Mouse (Mus musculus) kidney, postnatal 10 days (tissue): ENCODE results near the gene Kdelc1.

ENCODE experiments used
- DNase-seq: peaks from one replicate; pipeline ENCODE4 v3.0.0; 2021; ENCODE audit warnings: mixed read lengths

The Kdelc1 gene

DNA sequence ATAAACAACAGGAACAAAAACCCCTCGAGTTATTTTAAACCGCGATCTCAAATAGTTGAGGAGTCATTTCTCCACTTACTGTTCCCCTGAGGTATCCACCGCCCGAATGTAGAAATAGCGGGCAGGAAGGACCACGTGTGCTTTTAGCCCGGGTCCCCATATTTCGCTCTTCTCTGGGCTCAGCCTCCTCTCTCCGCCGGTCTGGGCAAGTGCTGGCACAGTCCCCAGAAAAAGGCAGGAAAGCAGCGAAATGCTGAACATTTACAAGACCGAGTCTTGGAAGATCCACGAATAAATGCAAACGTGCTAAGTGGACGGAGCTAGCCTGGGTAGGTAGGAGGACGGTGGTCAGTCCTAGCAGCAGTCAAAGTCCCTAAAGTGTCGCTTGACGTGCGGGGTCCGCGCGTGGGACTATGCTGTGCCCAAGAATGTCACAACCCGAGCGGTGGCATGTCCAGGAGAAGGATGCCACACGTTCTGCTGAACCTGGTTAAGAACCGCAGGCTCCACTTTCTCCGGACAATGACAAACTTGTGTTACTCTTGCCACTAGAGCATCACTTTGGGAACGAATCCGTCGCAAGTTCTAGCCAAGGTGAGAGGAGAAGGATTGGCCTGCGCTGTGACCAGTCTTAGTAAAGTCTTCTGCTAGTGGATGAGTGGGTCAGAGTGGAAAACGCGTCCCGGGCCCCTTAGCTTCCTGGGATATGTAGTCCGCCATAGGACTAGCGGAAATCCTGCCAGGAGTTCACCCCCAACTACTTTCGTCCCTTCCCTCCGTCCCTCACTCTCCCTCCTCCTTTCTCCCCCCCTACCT lies at the start of gene Kdelc1, which contains the start of gene Bivm:
Gene Kdelc1, minus strand, starts transcription at position 570 of the 816 bp plus-strand sequence.
Gene Bivm, plus strand, starts transcription at position 719 of the 816 bp plus-strand sequence.
- peak; percentile 93 for DNase-seq

DNA sequence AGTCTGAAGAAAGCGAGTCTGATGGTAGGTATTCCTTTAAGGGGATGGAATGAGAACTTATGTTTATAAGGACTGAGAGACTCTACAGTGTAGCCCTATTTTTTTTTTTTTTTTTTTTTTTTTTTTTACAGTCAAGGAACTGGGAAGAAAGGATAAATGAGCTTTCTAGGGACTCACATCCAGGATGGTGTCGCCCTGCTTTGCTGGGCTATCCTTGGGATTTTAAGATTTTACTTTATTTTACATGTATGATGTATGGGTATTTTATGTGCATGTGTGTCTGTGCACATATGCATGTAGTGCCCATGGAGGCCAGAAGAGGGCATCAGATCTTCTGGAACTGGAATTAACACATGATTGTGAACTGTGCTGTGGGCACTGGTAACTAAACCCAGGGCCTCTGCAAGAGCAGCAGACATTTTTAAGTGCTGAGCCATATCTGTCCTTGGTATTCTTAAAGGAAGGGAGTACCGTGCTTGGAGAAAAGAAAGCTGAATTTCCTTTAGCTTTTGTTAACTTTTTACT lies 49.3 kb upstream of the Kdelc1 start:
- no peak for DNase-seq

DNA sequence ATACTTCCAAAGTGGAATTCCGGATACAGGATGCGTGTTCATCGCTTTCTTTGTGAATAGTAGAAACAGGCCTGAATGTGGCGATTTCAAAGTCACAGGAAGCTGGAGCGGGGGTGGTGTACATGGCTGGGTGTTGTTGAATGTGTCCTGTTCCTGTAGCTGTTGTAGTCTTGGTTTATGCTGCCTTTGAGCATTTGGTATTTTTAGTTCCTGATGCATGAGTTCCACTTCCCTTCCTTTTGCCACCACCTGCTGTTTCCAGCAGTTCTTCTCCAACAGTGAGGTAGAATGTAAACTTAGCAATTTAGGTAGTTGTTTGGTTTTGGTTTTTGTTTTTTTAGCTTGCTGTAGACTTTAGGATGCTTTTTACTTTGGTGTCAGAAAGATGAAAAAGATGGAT lies 43.8 kb upstream of the Kdelc1 start:
- no peak for DNase-seq

DNA sequence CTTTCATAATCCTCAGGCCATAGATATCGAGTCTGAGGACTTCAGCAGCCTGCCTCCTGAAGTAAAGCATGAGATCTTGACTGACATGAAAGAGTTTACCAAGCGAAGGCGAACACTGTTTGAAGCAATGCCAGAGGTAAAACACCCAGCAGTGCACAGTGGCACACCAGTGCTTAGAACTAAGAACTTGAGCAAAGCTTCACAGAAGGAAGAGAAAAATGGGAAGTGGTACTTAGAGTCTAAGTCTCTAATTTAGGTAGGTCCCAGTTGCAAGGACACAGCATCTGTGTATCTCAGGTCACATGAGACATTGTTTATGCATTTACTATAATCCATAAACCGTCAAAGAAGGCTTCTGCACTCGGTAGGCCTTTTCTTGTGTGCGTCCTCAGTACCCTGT lies 43.2 kb upstream of the Kdelc1 start:
- no peak for DNase-seq

DNA sequence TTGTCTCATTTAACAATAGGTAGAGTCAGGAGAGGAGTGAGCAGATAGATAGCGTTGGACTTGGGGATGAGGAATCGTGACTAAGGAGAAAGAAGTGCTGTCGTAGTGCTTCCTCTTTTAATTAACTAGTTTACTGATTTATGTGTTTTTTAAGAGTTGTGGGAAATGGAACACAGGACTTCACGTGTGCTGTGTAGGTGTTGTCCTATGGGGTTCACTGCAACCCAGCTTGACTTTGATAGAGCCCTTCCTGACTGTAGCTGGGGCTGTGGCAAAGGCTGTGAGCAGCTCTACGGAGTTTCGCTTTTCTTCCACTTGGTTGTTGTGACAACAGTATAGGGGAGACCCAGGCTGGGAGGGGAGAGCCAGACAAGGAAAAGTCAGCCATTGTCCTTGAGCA lies 39.7 kb upstream of the Kdelc1 start:
- no peak for DNase-seq

DNA sequence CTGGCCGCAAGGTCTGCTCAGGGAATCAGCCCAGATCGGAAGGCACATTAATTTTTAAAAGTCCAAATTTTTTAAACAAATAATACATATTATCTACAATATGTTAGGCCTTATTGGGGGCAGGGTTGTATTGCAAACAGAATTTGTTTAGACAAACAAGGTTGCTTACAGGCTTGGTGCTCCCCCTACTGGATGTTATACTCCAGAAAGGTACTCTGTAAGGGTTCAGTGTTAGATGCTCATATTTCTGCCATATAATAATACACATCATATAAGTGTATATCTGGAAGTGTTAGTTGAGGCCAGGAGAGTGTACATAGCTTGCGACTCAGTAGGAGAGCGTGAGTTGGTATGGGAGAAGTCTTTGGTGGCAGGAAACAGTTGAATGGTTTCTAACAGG lies 36.7 kb upstream of the Kdelc1 start:
- DNase-seq = peak; percentile 15

DNA sequence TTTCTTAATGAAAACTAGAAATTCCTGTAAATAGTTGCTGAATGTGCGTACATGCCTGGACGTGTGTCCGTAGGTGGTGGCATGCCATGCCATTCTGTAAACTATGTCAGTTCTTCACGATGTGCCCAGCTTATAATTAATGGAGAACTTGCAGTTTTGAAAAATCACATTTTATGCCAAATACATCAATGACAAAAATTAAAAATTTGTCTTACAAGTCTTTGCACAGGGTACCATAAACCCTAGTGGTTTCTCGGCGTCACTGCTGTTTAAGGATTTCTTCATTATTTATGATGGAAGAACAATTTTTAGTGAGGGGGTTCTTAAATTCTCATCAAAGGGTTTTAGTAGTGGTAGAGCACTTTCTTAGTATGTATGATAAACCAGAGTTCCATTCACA lies 30.1 kb upstream of the Kdelc1 start:
- no peak for DNase-seq

DNA sequence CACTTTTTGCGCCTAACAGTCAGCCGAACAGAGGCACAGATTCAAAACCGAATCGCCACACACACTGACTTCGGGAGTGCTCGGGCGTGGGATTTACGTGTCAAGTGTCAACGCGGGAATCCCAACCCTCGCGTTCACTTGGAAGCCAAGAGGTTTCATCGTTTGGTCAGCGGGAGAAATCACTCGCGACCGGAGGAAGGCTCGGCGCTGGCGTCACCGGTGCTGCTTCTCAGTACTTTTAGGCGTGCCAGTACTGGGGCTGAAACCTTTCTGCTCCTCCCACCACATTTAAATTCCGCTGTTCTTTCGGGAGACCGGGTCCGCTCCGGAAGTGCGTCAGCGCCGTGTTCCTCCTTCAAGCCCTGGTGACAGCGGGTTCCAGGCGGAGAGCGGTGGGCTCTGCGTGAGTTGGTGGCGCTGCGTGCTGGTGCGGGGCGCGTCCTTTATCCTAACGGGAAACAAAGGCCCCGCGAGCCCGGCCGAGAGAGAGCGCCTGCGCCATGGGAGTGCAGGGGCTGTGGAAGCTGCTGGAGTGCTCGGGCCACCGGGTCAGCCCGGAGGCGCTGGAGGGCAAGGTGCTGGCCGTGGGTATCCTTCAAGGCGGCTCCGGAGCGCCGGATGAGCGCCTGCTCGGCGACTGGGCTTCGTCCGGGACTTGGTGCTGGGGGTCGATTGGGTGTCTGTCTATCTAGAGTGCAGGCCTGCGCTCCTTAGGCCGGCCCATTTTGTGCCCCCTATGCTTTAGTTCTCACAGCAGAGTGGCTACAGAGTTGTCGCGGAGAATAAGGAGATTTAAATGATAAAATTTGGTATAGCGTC lies 29.2 kb upstream of the Kdelc1 start, which contains the start of gene Ercc5:
Gene Ercc5, plus strand, starts transcription at position 182 of the 819 bp plus-strand sequence.
- DNase-seq = peak; percentile 89

DNA sequence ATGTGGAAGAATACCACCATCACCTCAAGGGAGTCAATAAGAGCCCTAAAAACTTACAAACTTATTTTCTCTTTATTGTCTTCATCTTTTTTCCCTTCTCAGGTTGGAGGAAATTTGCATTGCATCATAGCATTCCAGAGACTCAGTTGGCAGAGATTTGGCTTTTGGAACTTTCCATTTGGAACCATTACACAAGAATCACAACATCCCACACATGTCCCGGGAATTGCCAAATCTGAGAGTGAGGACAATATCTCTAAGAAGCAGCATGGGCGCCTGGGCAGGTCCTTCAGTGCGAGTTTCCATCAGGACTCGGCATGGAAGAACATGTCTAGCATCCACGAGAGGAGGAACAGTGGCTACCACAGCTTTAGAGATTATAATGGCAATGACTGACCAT lies 24.1 kb upstream of the Kdelc1 start:
- no peak for DNase-seq

DNA sequence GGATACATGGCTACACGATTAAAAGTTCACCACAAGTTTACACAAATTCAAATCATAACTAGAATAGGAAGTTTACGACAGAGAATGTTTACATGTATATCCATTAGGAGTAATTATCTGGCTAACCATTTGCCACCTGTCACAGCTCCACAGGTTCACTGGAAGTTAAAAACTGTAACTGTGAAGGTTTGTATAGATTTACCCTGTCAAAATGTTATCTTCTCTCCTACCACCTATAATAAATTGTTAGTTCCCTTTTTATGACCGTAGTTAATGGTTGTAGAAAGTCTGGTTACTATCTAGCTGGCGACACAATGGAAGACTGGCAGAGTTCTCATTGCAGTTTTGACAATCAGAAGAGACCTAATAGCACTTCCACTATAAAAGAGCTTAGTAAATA lies 21.6 kb upstream of the Kdelc1 start:
- DNase-seq = no peak

DNA sequence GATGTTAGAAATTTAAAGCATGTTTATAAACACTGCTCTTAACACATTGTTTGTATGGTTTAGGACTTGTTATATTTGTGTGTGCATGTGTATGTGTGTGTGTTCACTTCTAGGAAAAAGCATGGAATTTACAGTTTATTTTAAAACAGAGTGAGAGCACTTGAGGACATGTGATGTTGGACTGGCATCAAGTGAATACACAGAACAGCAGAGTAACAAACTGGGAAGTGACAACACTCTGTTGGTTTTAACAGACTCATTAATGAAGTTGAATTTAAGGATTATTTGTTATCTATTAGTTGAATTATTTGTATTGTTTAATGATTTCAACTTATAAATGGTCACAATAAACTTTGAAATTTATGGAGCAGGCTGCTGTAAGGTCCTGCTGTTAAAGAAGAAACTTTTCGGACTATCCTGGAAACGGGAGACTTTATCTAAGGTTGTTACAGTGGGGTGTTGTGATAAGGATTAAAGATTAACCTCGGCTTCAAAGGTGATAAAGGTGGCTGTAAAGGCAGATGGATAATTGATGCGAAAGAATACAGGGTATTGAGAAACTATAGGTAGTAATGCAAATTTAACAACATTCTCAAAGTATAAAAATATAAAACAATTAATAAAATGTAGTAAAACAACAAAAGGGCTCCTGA lies 11.4 kb upstream of the Kdelc1 start:
- DNase-seq = no peak

DNA sequence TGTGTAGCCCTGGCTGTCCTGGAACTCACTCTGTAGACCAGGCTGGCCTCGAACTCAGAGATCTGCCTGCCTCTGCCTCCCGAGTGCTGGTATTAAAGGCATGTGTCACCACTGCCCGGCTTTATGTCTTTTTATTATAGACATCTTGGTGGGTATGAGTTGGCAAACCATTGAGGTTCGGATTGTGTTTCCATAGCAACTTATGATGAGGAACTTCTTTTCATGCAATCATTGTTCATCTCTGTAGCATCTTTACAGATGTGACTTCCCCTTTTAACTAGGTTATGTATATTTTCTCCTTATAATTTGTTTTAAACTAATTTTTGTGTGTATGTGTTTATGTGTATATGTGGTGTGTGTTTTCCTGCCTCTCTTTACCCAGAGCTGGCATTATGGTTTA lies 7.0 kb upstream of the Kdelc1 start:
- no peak for DNase-seq

DNA sequence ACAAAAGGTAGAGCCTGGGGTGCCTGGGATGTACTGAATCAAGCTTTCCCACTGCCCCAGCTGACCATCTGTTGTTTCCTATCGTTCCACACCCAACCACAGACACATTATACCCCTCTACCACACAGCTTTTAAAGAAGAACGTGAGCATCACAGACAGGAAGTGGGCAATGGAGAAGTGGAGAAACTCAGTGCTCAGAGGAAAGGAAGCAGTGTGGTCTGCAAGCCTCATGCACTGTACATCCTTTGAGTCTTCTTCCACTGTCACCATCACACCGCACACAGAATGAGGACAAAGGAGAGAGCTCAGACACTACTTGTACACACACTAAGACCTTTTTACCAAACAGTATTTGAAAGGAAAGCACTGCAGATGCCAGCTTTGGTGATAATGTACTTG lies 3.6 kb upstream of the Kdelc1 start:
- no peak for DNase-seq

DNA sequence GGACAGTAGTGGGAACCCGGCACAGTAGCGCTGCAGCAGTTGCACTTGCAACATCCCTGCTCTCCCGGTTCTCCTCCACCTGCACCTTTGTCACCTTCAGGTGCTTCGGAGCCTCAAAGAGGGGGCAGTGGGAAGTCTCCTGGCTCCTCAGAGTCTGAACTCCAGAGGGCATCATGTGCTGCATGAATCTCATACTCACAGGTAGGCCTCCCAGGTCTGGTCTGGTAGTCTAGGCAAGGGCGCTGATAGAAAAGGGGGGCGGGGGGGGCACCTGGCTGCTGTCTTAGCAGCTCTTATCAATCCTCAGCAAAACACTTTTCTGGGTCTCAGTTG lies 1.4 kb upstream of the Kdelc1 start:
- DNase-seq = no peak

DNA sequence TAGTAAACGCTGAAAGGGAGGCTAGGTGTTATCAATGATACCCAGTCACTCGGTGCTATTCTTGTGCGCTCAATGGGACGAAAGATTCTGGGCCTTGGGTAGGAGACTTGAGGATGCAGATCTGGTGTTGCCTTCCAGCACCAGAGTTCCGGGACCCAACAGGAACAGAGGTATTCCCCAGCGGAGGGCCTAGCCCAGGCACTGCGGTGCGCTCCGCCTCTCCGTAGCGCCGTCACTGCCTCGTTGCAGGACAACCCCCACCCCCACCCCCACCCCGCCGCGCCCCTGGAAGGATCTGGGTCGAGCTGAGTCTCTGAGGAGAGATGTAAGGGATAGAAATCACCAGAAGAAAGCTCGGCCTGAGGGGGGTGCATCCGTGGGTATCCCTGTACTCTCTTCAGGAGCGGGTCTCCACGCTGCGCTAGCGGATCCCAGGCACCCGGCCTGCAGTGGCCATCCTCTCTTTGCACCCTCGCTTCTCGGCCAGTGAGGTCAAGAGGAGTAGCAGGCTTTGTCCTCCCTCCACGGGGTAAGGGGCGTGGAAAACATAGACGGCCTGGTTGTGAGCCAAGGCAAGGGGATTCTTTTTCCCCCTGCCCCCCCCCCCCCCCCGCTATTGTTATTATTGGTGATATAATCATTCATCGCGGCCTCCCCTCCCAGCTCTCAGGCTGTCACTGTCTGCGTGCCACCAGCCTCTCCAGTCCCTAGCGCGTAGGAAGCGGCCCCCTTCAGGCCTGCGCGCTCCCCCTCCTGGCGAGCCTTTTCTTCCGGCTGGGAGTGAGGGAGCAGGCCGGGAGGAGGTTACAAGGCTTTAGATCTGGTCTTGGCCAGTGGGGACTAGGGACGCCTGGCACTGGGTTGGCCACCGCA lies 829 bp upstream of the Kdelc1 start:
- peak; percentile 91 for DNase-seq

DNA sequence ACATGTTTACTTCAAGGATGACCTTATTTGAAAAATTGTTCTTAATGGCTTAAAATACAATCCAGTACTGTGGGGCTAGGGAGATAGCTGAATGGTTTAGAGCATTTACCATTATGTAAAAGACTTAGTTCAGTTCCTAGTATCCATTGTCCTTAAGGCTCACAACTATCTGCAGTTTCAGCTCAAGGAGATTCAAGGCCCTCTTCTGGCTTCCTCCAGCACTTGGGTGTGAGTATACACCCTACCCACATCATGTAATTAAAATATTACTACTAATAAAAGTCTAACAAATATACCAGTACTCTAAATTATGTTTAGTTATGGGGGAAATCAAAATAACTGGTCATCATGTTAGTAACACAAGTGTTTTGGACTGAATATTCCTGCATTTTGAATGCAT lies 1.0 kb downstream of the Kdelc1 start:
- no peak for DNase-seq

DNA sequence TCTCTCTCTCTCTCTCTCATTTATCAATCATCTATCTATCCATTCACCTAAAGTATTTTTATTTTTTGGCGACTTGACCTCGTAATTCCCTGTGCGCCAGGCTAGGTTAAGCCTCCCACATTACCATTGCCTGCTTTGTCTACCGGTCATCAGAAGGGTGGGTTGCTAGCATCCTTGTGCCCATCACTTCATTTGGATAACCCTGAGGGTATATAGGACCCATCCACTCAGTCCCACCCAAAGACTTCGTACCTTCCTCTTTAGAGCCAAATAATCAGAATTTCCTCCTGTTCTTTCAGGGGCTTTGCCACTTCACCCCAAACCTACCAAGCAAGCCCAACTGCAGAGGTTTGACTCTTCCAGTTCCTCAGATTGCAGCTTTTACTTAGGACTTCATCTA lies 15.7 kb downstream of the Kdelc1 start:
- DNase-seq = no peak

DNA sequence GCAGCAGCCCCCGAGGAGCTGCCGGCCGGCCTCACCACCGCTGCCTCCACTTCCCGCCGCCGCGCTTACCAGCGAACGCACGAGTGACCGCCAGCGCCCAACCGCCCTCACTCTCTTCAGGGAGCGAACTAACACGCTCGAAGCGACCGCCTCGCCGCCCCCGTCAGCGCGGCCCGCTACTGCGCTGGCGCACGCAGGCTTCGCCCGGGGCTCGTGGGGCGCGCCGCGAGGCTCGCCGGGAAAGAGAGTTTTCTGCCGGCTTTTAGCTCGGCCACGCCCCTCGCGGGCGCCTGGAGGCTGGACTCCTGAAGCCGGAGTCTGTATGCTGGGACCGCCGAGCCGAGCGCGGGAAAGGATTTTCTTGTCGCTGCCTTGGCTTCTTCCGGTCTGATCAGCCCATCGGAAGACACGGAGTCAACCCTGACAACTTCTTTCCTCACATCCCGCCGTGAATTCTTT lies 16.3 kb downstream of the Kdelc1 start, which contains the start of gene Tex30:
Gene Tex30, minus strand, starts transcription at position 183 of the 459 bp plus-strand sequence.
- DNase-seq = peak; percentile 97

DNA sequence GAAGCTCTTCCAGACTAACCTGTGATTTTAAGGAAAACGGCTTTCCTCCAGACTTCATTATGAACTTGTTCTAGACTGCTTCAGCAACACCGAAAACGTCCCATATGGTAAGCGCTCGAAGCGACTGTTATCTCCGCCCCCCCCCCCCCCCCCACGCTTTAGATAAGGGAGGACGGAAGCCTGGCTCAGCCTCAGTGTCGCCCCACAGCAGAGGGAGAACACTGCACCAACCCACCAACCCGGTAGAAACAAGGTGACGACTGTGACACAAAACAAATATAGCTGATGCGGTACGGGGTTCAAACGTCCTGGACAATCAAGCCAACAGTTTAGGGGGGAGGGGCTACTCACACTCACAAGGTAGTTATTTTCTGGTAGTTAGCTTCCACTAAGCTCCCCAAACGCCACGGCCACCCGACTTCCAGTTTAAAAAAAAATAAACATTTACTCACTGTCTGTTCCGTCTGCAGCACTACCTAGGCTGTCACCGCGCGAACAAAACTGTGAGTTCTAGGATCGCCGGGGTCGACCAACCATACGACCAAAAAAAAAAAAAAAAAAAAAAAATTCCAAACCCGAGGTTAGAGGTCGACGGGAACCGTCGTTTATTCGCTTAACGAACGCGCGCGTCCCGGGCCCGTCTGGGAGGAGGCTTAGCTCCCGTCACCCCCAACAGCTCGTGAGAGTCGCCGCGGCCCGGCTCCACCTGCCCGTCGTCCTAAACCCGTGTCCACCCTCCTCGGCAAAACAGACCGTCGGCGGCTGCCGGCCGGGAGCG lies 17.0 kb downstream of the Kdelc1 start:
- DNase-seq = peak; percentile 47

DNA sequence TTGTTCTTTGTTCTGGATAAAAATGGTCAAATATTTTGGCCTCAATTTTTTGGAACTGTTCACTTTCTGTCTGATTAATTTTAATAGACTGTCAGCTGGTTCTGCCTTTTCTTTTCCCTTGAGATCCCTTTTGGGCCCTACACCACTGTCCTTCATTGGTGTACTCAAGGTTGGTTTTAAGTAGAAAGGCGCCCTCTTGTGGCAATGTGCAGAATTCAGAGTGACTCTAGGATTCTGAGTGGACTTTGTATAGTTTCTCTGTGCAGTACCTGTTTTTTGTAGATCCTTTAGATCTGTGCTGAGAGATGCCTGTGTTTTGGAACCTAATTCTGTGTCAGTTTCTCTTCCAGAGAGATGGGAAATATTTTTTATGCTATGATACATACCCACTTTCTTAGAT lies 54.0 kb downstream of the Kdelc1 start:
- DNase-seq = peak; percentile 74

DNA sequence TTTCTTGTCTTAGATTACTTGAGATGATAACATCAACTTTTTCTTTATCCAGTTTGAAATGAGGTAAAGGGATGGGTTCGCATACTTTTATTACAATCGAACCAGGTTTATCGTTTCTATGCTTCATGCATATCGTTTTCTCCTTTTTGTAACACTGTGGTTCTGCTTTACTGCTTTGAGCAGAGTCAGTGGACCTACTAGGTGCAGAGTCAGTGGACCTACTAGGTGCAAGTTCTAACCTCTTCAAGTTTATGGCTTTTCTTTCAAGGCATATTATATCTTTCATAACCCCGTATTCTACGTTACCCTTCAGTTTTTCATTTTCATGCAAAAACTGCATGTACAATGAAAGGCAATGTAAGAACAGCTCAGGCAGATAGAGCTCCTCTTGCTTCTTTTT lies 55.2 kb downstream of the Kdelc1 start:
- DNase-seq = no peak
